Mouse (Mus musculus) granulocyte monocyte progenitor cell, adult 5-6 weeks (primary cell): ENCODE measurements around the gene Ldhc. TPM values are rescaled to one million over a fixed set of nuclear protein-coding genes. Genes with fewer than 3 reads are reported as not detected.
A peak's percentile ranks its signal among the peaks of the same experiment; 100 is the strongest.

Experiments used
- ATAC-seq: replicated peaks from 2 replicates; pipeline ENCODE4 v1.8.0; 2016; ENCODE audit warnings: mild to moderate bottlenecking, moderate TSS enrichment, inconsistent platforms; ENCODE audit not compliant: poor library complexity, severe bottlenecking
- total RNA-seq, 2 experiments: library from RNA; stranded (forward) in 1 of 2; stranded (reverse) in 1 of 2; fragments of 200-712, 200-1000 nt in 1 of 2; fragments of >200 nt in 1 of 2; fragmentation: Nextera tagmentation in 1 of 2; gene quantifications; 2 replicates each; pipeline ENCODE4 v1.2.3; 2014 to 2017

Gene Ldhc
- total RNA-seq, 2 experiments from 2014 or later, result 1.2 to 3.5 TPM

DNA sequence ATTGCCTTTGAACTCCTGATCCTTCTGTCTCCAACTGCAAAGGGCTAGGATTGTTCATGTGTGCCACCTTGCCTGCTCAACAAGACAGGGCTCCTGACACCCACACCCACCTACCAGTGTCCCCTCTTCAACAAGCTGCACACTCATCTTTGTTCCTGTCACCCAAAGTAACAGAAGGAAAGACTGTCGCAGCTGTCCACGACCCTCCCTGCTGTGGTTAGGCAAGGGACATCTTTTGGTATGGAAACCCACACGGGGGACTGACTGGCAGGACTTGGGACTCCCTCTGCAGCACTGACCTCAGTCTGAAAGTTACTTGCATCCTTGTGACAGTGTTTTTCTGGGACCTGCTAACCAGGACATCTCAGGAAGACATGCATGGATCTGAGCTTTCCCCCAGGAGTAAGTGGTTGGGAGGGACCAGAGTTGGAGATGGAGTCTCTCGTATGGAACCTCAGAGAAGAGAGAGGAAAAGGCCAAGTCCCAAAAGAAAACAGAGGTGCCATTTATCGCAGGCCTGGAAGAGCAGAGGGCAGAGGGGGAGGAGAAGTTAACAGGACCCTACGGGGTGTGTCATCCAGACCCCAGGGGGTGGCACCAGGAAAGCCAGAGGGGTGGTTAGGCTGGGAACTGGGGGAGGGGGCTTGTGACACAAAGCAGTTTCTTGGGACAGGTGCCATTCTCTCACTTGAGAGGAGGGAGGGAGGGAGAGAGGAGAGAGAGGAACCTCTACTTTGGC, 20.0 kb upstream of the Ldhc start, which contains the start of gene Ldha:
Gene Ldha (plus strand): TSS at position 689 of the 739 bp plus-strand sequence.
- ATAC-seq, result no peak

DNA sequence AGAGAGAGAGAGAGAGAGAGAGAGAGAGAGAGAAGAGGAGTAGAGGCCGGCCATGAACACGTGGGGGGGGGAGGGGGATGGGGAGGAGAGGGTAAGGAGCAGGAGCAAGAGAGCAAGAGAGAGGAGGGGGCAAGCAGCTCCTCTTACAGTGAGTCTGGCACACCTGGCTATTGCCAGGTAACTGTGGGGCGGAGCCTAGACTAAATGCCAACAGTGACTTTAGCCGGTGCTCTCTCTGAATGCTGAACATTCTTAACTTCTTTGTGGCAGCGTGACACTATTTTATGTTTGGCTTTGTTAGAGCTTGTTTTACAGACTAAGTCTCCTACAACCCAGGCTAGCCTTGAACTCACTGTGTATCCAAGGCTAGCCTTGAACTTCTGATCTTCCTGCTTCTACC, 18.7 kb upstream of the Ldhc start:
- no peak for ATAC-seq

- ATAC-seq, result no peak
Observed at GRCm38 (mm10) chr7:46843576-46843975, 17.4 kb upstream of the Ldhc start.

DNA sequence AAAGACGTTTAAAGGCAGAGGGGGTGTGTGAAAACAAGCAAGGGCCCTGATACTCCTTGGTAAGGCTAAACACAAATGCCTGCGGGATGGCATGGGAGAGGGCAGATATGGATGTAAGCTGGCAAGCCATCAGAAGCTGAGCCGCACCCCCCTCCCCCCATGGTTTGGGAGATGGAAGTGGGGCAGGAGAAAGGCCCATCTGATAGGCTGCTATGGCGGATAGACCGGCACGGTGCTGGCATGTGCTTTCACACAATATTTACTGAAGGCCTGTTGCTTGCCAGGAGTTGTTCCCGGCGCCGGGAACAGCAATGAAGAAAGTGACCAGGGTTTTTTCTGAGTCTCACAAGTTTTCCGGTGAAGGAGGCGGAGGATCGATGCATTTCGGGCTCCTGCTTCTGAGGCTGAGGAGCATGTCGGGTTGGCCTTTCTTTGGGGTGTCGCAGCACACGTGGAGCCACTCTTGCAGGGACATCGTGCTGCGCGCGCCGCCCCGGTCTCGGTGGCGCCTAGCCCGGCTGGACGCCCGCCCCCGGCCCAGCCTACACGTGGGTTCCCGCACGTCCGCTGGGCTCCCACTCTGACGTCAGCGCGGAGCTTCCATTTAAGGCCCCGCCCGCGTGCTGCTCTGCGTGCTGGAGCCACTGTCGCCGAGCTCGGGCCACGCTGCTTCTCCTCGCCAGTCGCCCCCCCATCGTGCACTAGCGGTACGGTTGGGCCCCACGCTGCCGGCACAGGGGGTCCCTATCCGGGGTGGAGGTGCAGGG, 15.6 kb upstream of the Ldhc start:
- peak; percentile 81 for ATAC-seq

GRCm38 (mm10) chr7:46845978-46846485, 15.0 kb upstream of the Ldhc start:
- ATAC-seq, result peak; percentile 34

GRCm38 (mm10) chr7:46846486-46847244, 14.3 kb upstream of the Ldhc start:
- ATAC-seq, result peak; percentile 23

DNA sequence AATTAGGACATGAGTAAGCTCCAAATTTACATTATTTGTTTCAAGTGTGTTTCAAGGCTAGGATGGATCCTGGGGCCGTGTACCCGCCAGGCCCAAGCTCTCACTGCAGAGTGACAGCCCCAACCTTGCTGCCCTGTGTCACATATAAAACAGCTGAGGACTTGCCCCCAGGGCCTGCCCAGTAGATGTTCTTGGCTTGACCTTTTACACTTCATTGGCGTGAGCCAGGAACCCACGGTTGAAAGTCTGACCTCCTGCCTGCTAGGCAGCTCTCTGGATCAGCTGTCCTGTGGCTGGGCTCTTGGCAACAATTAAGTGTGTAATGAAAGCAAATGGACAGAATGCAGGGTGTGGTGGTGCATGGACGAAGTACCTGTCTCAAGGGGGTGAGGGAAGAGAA, 11.7 kb upstream of the Ldhc start:
- no peak for ATAC-seq

DNA sequence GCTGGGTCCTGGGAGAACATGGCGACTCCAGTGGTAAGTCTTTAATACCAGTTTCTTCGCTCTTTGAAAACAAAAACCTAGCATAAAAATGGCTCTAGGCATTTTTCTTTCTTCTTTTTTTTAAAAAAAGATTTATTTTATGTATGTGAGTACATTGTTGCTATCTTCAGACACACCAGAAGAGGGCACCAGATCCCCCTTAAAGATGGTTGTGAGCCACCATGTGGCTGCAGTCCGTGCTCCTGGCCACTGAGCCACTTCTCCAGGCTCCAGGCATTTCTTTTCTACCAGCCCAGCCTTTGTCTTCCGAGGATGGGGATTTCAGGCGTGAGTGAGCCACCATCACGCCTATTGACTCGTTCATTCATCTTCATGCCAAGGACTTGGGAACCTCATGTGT, 10.0 kb upstream of the Ldhc start:
- ATAC-seq, result no peak

DNA sequence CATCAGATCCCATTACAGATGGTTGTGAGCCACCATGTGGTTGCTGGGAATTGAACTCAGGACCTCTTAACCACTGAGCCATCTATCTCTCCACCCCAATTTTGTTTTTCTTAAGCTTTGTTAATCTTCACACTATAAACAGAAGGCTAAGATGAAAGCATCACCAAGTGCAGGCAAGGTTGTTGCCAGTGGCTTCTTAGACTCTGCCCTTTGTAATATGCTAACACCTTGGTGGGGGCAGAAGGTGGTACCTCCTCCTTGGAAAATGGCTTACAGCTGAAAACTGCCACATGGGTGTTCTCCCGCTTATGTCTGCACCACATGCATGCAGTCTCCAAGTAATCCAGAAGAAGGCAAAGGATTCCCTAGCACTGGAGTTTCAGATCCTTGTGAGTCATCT, 8.3 kb upstream of the Ldhc start:
- ATAC-seq, result peak; percentile 36; the same call in 1 of the 2 replicates

DNA sequence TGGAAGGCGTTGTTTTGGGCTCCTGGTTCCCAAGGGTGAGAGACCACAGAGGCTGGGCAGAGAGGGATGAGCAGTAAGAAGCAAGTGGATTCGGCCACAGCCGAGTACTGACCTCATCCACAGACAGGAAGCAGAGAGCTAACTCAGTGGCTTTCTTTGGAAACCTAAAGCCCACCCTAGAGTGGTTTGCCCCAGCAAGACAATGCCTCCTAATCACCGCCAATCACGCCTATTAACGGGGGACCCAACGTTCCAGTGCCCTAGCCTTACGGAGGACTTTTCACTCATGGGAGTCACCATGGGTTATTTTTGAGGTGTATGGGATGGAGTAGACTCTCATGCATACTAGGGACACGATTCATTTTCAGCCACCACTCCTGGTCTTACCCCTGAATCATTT, 7.6 kb upstream of the Ldhc start:
- ATAC-seq, result no peak

- ATAC-seq, result no peak
Observed at GRCm38 (mm10) chr7:46855866-46856560, 5.0 kb upstream of the Ldhc start.

DNA sequence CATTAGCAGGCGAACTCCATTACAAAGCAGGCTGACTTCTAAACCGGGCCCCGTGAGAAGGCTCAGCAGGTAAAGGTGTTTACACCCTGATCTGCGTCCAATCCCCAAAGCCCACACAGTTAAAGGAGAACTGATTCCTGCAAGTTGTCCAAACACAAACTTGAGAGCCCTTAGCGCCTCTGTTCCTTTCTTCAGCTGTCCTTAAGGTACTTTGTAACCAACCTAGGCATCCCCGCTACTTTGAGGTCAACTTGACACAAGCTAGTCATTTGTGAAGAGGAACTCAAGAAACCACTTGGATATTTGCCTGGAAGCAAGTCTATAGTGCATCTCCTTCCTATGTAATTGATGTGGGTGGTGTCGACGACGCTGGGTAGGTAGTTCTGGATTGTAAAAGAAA, 3.6 kb upstream of the Ldhc start:
- ATAC-seq, result peak; percentile 61

DNA sequence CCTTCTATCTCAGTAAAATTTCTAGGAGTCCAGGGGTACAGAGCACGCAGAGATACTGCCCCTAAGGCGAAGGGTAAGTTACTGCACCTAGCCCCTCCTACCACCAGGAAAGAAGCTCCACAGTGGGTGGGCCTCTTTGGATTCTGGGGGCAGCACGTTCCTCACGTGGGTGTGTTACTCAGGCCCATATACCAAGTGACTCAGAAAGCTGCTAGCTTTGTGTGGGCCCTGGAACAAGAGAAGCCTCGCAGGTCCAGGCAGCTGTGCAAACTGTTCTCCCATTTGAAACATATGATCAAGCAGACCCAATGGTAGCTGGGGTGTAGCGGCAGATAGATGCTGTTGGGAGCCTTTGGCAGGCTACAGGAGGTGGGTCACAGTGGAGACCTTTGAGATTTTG, 2.0 kb upstream of the Ldhc start:
- no peak for ATAC-seq

GRCm38 (mm10) chr7:46871988-46872387, 11.0 kb downstream of the Ldhc start:
- peak; percentile 63 for ATAC-seq

DNA sequence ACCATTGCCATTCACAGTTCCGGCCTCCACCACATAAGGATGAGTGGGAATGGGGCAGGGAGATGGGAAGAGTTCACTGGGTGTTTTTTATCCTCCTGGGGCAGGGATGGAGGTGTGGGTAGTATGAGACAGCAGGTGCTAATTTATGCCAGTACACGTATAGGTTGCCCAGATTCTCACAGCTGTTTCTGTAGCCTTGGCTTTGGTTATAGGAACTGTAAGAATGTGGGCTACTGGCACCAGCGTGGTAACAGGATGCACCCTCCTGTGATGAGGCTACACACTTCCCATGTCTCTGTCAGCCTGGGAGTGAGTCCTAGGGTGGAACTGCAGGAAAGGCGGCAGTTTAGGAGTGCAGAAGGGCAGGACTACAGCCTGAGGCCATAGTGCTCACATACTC, 15.8 kb downstream of the Ldhc start:
- ATAC-seq, result no peak

- ATAC-seq, result no peak
Observed at GRCm38 (mm10) chr7:46877255-46877654, 16.3 kb downstream of the Ldhc start.

GRCm38 (mm10) chr7:46879851-46880250, 18.8 kb downstream of the Ldhc start:
- no peak for ATAC-seq

- ATAC-seq, result peak; percentile 94
Observed at GRCm38 (mm10) chr7:46880992-46881391, 20.0 kb downstream of the Ldhc start.

DNA sequence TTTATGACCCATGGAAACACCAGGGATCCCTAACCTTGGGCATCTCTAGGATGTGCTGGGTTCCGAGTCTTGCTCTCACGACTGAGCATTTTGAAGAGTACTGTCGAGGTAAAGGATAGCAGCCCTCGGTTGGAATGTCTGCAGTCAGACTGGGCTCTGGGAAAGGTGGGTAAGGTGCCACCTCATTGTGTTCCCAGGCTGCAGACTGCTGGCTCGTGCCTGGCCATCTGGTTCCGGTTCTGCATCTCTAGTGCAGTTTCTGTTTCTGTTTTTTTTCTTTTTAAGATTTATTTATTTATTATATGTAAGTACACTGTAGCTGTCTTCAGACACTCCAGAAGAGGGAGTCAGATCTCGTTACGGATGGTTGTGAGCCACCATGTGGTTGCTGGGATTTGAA, 20.9 kb downstream of the Ldhc start:
- ATAC-seq, result peak; percentile 53

GRCm38 (mm10) chr7:46883304-46883703, 22.3 kb downstream of the Ldhc start:
- no peak for ATAC-seq
